Mouse (Mus musculus) midbrain, embryonic 10.5 days (tissue): Measurements from ENCODE around the gene Ndufs6. TPM values are rescaled to one million over a fixed set of nuclear protein-coding genes. Genes with fewer than 3 reads are reported as not detected.

Source experiments
- DNase-seq: peaks from one replicate; pipeline ENCODE4 v3.0.0-alpha.2; 2017; ENCODE audit warnings: low spot score
- H3K27ac ChIP-seq: fragments of 300-500 bp; sonication (generic); replicated peaks from 2 replicates; pipeline ENCODE4 v1.5.1; 2016; ENCODE audit warnings: mild to moderate bottlenecking
- H3K27me3 ChIP-seq: fragments of 300-500 bp; sonication (generic); 2 replicates; pipeline ENCODE4 v1.6.1; 2016; ENCODE audit warnings: low read depth, mild to moderate bottlenecking; ENCODE audit not compliant: poor library complexity, severe bottlenecking
- H3K36me3 ChIP-seq: fragments of 300-500 bp; sonication (generic); 2 replicates; pipeline ENCODE4 v1.6.1; 2016; ENCODE audit warnings: mild to moderate bottlenecking, moderate library complexity
- H3K4me1 ChIP-seq: fragments of 300-500 bp; sonication (generic); 2 replicates; pipeline ENCODE4 v1.6.1; 2016
- H3K4me3 ChIP-seq: fragments of 300-500 bp; sonication (generic); 2 replicates; pipeline ENCODE4 v1.5.1; 2016; ENCODE audit warnings: mild to moderate bottlenecking, moderate library complexity
- H3K9me3 ChIP-seq: fragments of 300-500 bp; sonication (generic); replicated peaks from 2 replicates; pipeline ENCODE4 v1.6.1; 2016; ENCODE audit warnings: mild to moderate bottlenecking
- WGBS: fragments of 180-500 bp; shearing (Covaris S2); methylation state at CpG from one replicate; pipeline ENCODE4 v1.1.7; 2016; 5-methylcytosine and 5-hydroxymethylcytosine counted together
- polyA plus RNA-seq: library from polyadenylated mRNA; unstranded; fragments of >200 nt; fragmentation: Nextera tagmentation; extraction: Ambion mirVana; gene quantifications from 2 replicates; pipeline ENCODE4 v1.2.1, GENCODE M21; 2016

Gene Ndufs6
- polyA plus RNA-seq = 386 and 389 TPM in 2 replicates

- H3K36me3 ChIP-seq = peaks cover 38% of the 10 kb centered on the region
- H3K27me3 ChIP-seq = no peaks in the 10 kb centered on the region
- WGBS = 2% methylated on average over 45 of the region's 45 CpGs
- peak within 1 kb of the TSS; percentile 92 for H3K27ac ChIP-seq
- peak; percentile 94 for DNase-seq
- H3K4me3 ChIP-seq = peak within 1 kb of the TSS; percentile 89
- no peaks in the 10 kb centered on the region for H3K9me3 ChIP-seq
- H3K4me1 ChIP-seq = peaks cover 41% of the 10 kb centered on the region
Measured at GRCm38 (mm10) chr13:73327827-73328698, at the start of gene Ndufs6, which contains the start of gene Mrpl36. Gene Ndufs6, minus strand, starts transcription at chr13:73328542. Gene Mrpl36, plus strand, starts transcription at chr13:73328513.

DNA sequence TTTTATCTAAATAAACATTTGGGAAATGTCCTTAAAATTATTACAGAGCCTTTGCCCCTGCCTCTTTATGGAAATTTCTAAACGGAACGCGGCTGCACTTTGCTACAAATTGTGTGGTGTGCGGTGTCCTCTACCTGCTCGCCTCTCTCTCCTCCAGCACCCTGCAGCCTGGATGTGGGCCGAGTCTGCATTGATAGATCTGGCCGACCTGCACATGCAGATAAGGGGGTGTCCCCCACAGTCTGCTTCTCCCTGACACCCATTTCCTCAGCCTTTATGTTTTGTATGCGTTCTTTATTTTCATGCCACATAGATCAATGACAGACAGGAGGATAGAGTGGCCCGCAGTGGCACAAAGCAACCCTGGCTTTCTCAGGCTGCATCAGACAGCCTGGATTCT is 49.3 kb upstream of the Ndufs6 start:
- H3K4me1 ChIP-seq = peaks cover 10% of the 10 kb centered on the region
- H3K9me3 ChIP-seq = no peaks in the 10 kb centered on the region
- no peak overlapping the region for H3K4me3 ChIP-seq
- WGBS = 91% methylated on average over 9 of the region's 9 CpGs
- H3K36me3 ChIP-seq = no peaks in the 10 kb centered on the region
- no peak overlapping the region for H3K27ac ChIP-seq
- H3K27me3 ChIP-seq = no peaks in the 10 kb centered on the region
- no peak for DNase-seq

GRCm38 (mm10) chr13:73374612-73375011 is 46.3 kb upstream of the Ndufs6 start:
- Histone ChIP-seq H3K4me1 (peaks cover 10% of the 10 kb centered on the region), H3K4me3 (no peak overlapping the region), H3K27me3 (no peaks in the 10 kb centered on the region), H3K9me3 (no peaks in the 10 kb centered on the region), H3K36me3 (no peaks in the 10 kb centered on the region), H3K27ac (0 out of 2 replicates have a peak overlapping the region, but pooled peaks have one; percentile 46)
- 65% methylated on average over 2 of the region's 2 CpGs for WGBS
- DNase-seq = no peak

DNA sequence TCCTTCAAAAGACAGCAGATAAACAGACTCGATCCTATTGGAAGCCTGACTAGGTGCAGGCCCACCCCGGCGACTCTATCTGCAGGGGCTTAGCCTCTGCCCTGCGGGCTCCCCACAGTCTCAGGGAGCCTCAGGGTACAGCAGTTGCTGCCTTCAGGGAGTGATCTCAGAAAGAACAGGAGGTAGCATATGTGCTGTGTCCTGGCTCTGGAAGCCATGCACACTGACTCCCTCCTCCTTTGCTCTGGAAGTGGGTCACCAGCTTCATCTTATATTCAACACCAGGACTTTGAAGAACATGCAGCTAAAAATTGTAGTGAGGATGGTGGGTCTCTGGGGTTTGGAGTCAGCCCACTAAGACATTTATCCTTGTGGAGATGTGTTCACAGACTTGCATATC is 45.0 kb upstream of the Ndufs6 start:
- H3K4me3 ChIP-seq = no peak overlapping the region
- H3K27ac ChIP-seq = no peak overlapping the region
- H3K27me3 ChIP-seq = no peaks in the 10 kb centered on the region
- H3K9me3 ChIP-seq = no peaks in the 10 kb centered on the region
- H3K36me3 ChIP-seq = no peaks in the 10 kb centered on the region
- WGBS = 83% methylated on average over 4 of the region's 4 CpGs
- peaks cover 10% of the 10 kb centered on the region for H3K4me1 ChIP-seq
- no peak for DNase-seq

- H3K27me3 ChIP-seq = no peaks in the 10 kb centered on the region
- no peak overlapping the region for H3K27ac ChIP-seq
- H3K4me3 ChIP-seq = no peak overlapping the region
- H3K4me1 ChIP-seq = no peaks in the 10 kb centered on the region
- 92% methylated on average over 3 of the region's 3 CpGs for WGBS
- no peak for DNase-seq
- H3K9me3 ChIP-seq = no peaks in the 10 kb centered on the region
- no peaks in the 10 kb centered on the region for H3K36me3 ChIP-seq
Measured at GRCm38 (mm10) chr13:73357106-73357505, 28.8 kb upstream of the Ndufs6 start.

DNA sequence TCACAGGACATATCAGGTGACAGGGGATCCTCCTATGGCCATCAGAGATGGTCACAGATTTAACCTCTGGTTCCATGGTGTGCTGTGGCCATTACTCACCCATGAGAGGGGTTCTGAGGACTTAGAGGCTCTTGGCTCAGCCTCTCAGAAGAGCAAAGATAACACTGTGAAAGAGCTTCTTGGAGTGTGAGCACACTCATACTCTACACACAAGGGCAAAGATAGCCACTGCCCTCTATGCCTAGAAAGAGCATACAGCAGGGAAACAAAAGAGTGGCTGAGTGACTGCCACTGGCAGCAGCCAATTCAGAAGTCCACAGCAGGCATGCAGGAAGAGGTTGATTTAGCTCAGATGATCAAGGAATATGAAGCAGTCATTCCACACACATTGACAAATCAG is 24.1 kb upstream of the Ndufs6 start:
- no peak for DNase-seq

DNA sequence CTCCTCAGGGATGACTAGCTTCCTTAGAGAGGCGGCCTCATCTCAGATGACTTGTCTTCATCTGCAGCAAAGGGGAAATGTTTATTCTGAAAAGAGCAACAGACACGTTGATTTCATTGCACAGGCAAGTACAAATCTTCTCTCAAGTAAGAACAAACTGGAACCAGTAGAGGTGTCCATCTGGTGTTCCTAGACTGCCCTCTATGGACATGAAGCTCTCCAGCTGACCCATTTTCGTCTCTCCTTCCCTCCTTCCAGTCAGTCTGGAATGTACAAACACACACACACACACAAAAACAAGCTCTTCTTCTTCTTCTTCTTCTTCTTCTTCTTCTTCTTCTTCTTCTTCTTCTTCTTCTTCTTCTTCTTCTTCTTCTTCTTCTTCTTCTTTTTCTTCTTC is 23.6 kb upstream of the Ndufs6 start:
- Histone ChIP-seq H3K4me3 (no peak overlapping the region), H3K36me3 (no peaks in the 10 kb centered on the region), H3K4me1 (peaks cover under 1% of the 10 kb centered on the region; the same call in 1 of the 2 replicates), H3K9me3 (no peaks in the 10 kb centered on the region), H3K27ac (no peak overlapping the region), H3K27me3 (no peaks in the 10 kb centered on the region)
- no peak for DNase-seq
- WGBS = 72% methylated on average over 3 of the region's 3 CpGs

More for the DNA sequence above, 24.1 kb upstream of the Ndufs6 start:
- H3K36me3 ChIP-seq = no peaks in the 10 kb centered on the region
- H3K27me3 ChIP-seq = no peaks in the 10 kb centered on the region
- no peaks in the 10 kb centered on the region for H3K4me1 ChIP-seq
- H3K4me3 ChIP-seq = no peak overlapping the region
- H3K9me3 ChIP-seq = no peaks in the 10 kb centered on the region
- H3K27ac ChIP-seq = no peak overlapping the region

GRCm38 (mm10) chr13:73350741-73351140 is 22.4 kb upstream of the Ndufs6 start:
- DNase-seq = no peak
- Histone ChIP-seq H3K27me3 (no peaks in the 10 kb centered on the region), H3K4me3 (no peak overlapping the region), H3K36me3 (no peaks in the 10 kb centered on the region), H3K27ac (no peak overlapping the region), H3K4me1 (peaks cover 9% of the 10 kb centered on the region), H3K9me3 (no peaks in the 10 kb centered on the region)
- 89% methylated on average over 9 of the region's 9 CpGs for WGBS

- H3K27ac ChIP-seq = no peak overlapping the region
- 91% methylated on average over 7 of the region's 7 CpGs for WGBS
- H3K9me3 ChIP-seq = no peaks in the 10 kb centered on the region
- no peak overlapping the region for H3K4me3 ChIP-seq
- no peaks in the 10 kb centered on the region for H3K27me3 ChIP-seq
- H3K4me1 ChIP-seq = peaks cover 9% of the 10 kb centered on the region
- no peak for DNase-seq
- H3K36me3 ChIP-seq = no peaks in the 10 kb centered on the region
Measured at GRCm38 (mm10) chr13:73347922-73348650, 19.7 kb upstream of the Ndufs6 start.

DNA sequence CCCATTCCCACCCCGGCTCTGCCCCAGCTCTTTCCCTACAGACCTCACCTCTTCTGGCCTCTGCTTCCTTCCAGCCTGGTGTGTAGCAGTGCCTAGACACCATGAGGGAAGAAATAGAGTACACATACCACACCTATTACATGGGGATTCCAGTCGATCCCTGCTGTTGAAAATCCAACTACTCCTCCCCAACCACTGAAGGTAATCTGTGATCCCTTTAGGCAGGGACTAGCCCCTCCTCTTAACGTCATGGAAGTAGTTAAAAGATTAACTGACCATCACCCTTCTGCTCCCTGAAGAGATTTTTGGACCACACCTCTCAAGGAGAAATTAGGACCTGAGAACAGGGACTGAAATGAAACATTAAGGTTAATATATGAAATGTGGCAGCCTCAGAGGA is 18.8 kb upstream of the Ndufs6 start:
- H3K27me3 ChIP-seq = no peaks in the 10 kb centered on the region
- no peak overlapping the region for H3K4me3 ChIP-seq
- DNase-seq = no peak
- peaks cover 9% of the 10 kb centered on the region for H3K4me1 ChIP-seq
- 81% methylated on average over 3 of the region's 3 CpGs for WGBS
- no peaks in the 10 kb centered on the region for H3K36me3 ChIP-seq
- peak overlapping the region; percentile 52; the same call in 1 of the 2 replicates for H3K27ac ChIP-seq
- H3K9me3 ChIP-seq = no peaks in the 10 kb centered on the region

- peaks cover 9% of the 10 kb centered on the region for H3K4me1 ChIP-seq
- H3K27me3 ChIP-seq = no peaks in the 10 kb centered on the region
- H3K36me3 ChIP-seq = no peaks in the 10 kb centered on the region
- no peaks in the 10 kb centered on the region for H3K9me3 ChIP-seq
- 81% methylated on average over 4 of the region's 4 CpGs for WGBS
- H3K27ac ChIP-seq = peak overlapping the region; percentile 52
- DNase-seq = no peak
- no peak overlapping the region for H3K4me3 ChIP-seq
Measured at GRCm38 (mm10) chr13:73346743-73347142, 18.4 kb upstream of the Ndufs6 start.

DNA sequence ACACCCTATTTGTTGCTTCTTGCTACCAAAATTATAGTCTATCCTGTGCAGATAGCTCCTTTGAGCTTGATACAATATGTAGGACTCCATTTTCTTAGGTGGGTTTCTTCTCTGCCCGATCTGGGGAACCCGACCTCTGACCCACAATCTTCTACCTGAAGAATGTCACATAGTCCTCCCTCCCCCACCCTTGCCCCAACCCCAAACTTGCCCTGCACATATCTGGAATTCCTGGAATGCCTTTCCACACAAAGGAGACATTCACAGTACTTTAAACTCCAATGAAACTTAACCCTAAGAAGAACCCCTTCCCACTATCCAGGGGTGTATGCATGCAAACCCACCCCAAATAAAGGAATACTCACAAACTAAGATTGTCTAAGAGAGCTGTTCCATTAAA is 17.8 kb upstream of the Ndufs6 start:
- H3K27me3 ChIP-seq = no peaks in the 10 kb centered on the region
- 48% methylated on average over 2 of the region's 2 CpGs for WGBS
- H3K36me3 ChIP-seq = no peaks in the 10 kb centered on the region
- H3K9me3 ChIP-seq = no peaks in the 10 kb centered on the region
- peak overlapping the region; percentile 52; the same call in 1 of the 2 replicates for H3K27ac ChIP-seq
- peaks cover 9% of the 10 kb centered on the region for H3K4me1 ChIP-seq
- no peak overlapping the region for H3K4me3 ChIP-seq
- no peak for DNase-seq
